Mouse (Mus musculus) bone marrow macrophage, adult 2 months (primary cell): ENCODE data around the gene Mxra8.

Experiments
- CTCF ChIP-seq: IDR thresholded peaks from 2 replicates; pipeline ENCODE4 v1.5.1; 2012; ENCODE audit warnings: low read depth, mild to moderate bottlenecking, low read length, moderate library complexity
- POLR2A ChIP-seq: IDR thresholded peaks from 2 replicates; pipeline ENCODE4 v1.6.1; 2012; ENCODE audit warnings: mild to moderate bottlenecking, low read depth, low read length, borderline replicate concordance

- no peak for TF ChIP-seq CTCF
- TF ChIP-seq POLR2A: no peak
These were observed 21.9 kb upstream of the Mxra8 start for GRCm38 (mm10) chr4:155817533-155817932.
